Mouse (Mus musculus): ENCODE measurements around the gene Slc39a1. TPM values are rescaled to one million over a fixed set of nuclear protein-coding genes. Genes with fewer than 3 reads are reported as not detected.
"Not testable (repeated sequence)": the region's sequence is repeated elsewhere in the genome, so short reads cannot be mapped to it uniquely, and the experiment has no call there.

Slc39a1 gene
- polyA plus RNA-seq, 1 experiment from 2014 or later = 108 TPM

DNA sequence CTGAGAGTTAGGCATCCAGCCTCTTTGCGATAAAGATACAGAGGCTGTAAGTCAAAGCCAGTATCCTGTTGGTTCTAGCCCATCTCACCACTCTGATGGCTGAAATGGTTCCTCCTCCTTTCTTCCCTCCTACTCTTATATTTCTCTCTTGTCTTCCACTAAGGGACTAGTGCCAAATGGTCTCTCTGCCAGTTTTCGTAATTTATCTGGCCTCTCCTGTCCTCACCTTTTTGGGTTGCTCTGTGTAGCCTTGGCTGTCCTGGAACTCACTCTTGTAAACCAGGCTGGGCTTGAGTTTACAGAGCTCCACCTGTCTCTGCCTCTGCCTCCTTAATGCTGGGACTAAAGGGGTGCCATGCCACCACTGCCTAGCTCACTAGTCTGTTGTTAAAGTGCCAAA lies 4.7 kb downstream of the Slc39a1 start:
- H3K27me3 ChIP-seq (ENCODE audit: insufficient read depth, low read length); H3K4me3 ChIP-seq (ENCODE audit: low read length); H3K4me2 ChIP-seq (replicated peaks; ENCODE audit: low read depth, low read length); H3K9me3 ChIP-seq (ENCODE audit: low read length); ATAC-seq (ENCODE audit: low FRiP score, low TSS enrichment); H3K9ac ChIP-seq (replicated peaks; ENCODE audit: low read length); H3K27ac ChIP-seq (ENCODE audit: low read length): not testable (repeated sequence)
- Histone ChIP-seq H3K36me3 (ENCODE audit: insufficient read depth, low read length) (peaks cover 25% of the 10 kb centered on the region), H3K4me1 (ENCODE audit: insufficient read depth, low read length) (peaks cover 30% of the 10 kb centered on the region)
- 92% methylated on average over 2 of the region's 2 CpGs for WGBS

DNA sequence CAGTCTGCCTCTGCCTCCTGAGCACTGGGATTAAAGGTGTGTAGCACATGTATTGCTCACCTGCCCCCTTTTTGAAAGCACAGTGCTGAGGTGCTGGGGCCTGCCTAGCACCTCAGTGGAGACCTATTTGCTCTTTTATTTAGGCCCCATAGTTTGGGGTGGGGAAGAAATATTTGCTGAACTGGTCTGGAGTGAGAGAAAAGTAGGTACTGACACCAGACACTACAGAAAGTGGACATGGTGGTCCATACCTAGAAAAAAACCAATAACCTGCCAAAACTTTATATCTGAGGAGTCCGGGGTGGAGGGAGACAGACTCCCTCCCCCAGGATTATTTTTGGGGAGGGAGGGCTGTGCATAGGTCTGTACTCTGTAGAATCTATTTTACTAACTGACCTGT lies 5.2 kb downstream of the Slc39a1 start:
- not testable (repeated sequence) for H3K27me3 ChIP-seq (ENCODE audit: insufficient read depth, low read length); H3K9ac ChIP-seq (replicated peaks; ENCODE audit: low read length); H3K4me3 ChIP-seq (ENCODE audit: low read length); H3K4me2 ChIP-seq (replicated peaks; ENCODE audit: low read depth, low read length); H3K27ac ChIP-seq (ENCODE audit: low read length); H3K9me3 ChIP-seq (ENCODE audit: low read length)
- 84% methylated on average over 1 of the region's 1 CpGs for WGBS
- peaks cover 29% of the 10 kb centered on the region for H3K4me1 ChIP-seq (ENCODE audit: insufficient read depth, low read length)
- peak; percentile 1; the same call in 1 of the 2 replicates for ATAC-seq (ENCODE audit: low FRiP score, low TSS enrichment)
- peaks cover 25% of the 10 kb centered on the region for H3K36me3 ChIP-seq (ENCODE audit: insufficient read depth, low read length)

- peak within 1 kb of the TSS; percentile 90 for H3K27ac ChIP-seq (ENCODE audit: low read length)
- peaks cover 30% of the 10 kb centered on the region for H3K36me3 ChIP-seq (ENCODE audit: insufficient read depth, low read length)
- ATAC-seq (ENCODE audit: low FRiP score, low TSS enrichment) = peak; percentile 99
- peak within 1 kb of the TSS; percentile 95 for H3K9ac ChIP-seq (replicated peaks; ENCODE audit: low read length)
- peak within 1 kb of the TSS; percentile 87 for H3K4me3 ChIP-seq (ENCODE audit: low read length)
- peaks cover 24% of the 10 kb centered on the region for H3K4me1 ChIP-seq (ENCODE audit: insufficient read depth, low read length)
- peak within 1 kb of the TSS; percentile 84 for H3K4me2 ChIP-seq (replicated peaks; ENCODE audit: low read depth, low read length)
- WGBS = 1% methylated on average over 40 of the region's 40 CpGs
- no peaks in the 10 kb centered on the region for H3K9me3 ChIP-seq (ENCODE audit: low read length)
- no peaks in the 10 kb centered on the region for H3K27me3 ChIP-seq (ENCODE audit: insufficient read depth, low read length)
These were observed 5.9 kb downstream of the Slc39a1 start, which contains the start of gene Crtc2 for GRCm38 (mm10) chr3:90253653-90254418. Crtc2 (plus strand) TSS chr3:90254163.

- peak overlapping the region; percentile 90 for H3K27ac ChIP-seq (ENCODE audit: low read length)
- peaks cover 17% of the 10 kb centered on the region for H3K4me1 ChIP-seq (ENCODE audit: insufficient read depth, low read length)
- H3K36me3 ChIP-seq (ENCODE audit: insufficient read depth, low read length) = peaks cover 34% of the 10 kb centered on the region
- H3K4me3 ChIP-seq (ENCODE audit: low read length) = peak overlapping the region; percentile 87
- no peaks in the 10 kb centered on the region for H3K9me3 ChIP-seq (ENCODE audit: low read length)
- H3K4me2 ChIP-seq (replicated peaks; ENCODE audit: low read depth, low read length) = peak overlapping the region; percentile 84
- WGBS = under 1% methylated on average over 41 of the region's 41 CpGs
- H3K27me3 ChIP-seq (ENCODE audit: insufficient read depth, low read length) = no peaks in the 10 kb centered on the region
- ATAC-seq (ENCODE audit: low FRiP score, low TSS enrichment) = peak; percentile 80
- peak overlapping the region; percentile 95 for H3K9ac ChIP-seq (replicated peaks; ENCODE audit: low read length)
These were observed 6.6 kb downstream of the Slc39a1 start for GRCm38 (mm10) chr3:90254419-90255193.

DNA sequence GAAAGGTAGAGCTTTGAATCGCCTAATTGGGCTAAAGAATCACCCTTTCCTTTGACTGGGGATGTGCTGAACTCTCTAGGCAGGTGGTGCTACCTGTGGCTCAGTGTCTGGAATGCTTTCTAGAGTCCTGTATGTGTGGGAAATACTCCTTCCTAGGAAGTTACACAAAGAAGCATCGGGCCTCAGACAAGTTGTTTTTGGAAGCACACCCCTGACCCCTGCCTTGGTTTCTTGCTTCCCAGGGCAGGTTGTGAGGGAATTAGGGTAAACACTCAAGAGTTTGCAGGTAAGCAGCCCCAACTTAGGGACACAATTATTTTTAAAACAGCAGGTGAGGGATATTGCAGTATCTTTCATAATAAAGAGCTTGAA lies 7.2 kb downstream of the Slc39a1 start:
- ATAC-seq (ENCODE audit: low FRiP score, low TSS enrichment) = no peak
- Histone ChIP-seq H3K36me3 (ENCODE audit: insufficient read depth, low read length) (peaks cover 39% of the 10 kb centered on the region), H3K9me3 (ENCODE audit: low read length) (no peaks in the 10 kb centered on the region), H3K27me3 (ENCODE audit: insufficient read depth, low read length) (no peaks in the 10 kb centered on the region), H3K27ac (ENCODE audit: low read length) (peak overlapping the region; percentile 90), H3K4me2 (replicated peaks; ENCODE audit: low read depth, low read length) (peak overlapping the region; percentile 84), H3K9ac (replicated peaks; ENCODE audit: low read length) (peak overlapping the region; percentile 95), H3K4me1 (ENCODE audit: insufficient read depth, low read length) (peaks cover 17% of the 10 kb centered on the region), H3K4me3 (ENCODE audit: low read length) (peak overlapping the region; percentile 87)
- WGBS = 8% methylated on average over 2 of the region's 2 CpGs

DNA sequence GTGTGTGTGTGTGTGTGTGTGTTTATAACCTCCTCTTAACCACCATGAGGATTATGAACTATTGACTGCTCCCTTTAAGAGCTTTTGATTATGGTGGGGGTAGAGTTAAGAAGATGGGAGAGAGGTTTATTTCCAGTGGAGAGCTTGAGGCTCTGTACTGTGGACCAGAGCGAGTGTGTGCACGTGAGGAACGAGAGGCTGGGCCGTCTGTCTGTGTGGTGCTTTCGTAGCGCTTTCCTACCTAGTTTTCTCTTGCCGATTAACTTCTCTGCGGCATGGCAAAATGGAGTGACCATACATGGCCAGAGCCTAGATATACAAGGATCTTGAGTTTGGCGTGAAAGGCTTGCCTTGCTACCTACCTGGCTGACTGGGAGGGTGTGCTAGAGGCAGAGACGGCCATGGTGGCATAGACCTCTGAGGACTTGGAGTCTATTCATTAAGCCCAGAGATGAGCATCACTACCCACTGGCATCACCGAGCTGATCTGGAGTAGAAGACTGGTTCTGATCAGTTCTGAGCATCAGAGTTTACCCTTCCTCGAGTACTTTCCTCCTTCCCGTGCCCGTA lies 7.9 kb downstream of the Slc39a1 start:
- H3K36me3 ChIP-seq (ENCODE audit: insufficient read depth, low read length) = peaks cover 38% of the 10 kb centered on the region
- H3K9ac ChIP-seq (replicated peaks; ENCODE audit: low read length) = no peak overlapping the region
- H3K27ac ChIP-seq (ENCODE audit: low read length) = no peak overlapping the region
- peak overlapping the region; percentile 87; the same call in 1 of the 2 replicates for H3K4me3 ChIP-seq (ENCODE audit: low read length)
- 91% methylated on average over 14 of the region's 14 CpGs for WGBS
- no peaks in the 10 kb centered on the region for H3K9me3 ChIP-seq (ENCODE audit: low read length)
- peaks cover 14% of the 10 kb centered on the region for H3K4me1 ChIP-seq (ENCODE audit: insufficient read depth, low read length)
- H3K4me2 ChIP-seq (replicated peaks; ENCODE audit: low read depth, low read length) = no peak overlapping the region
- ATAC-seq (ENCODE audit: low FRiP score, low TSS enrichment) = no peak
- H3K27me3 ChIP-seq (ENCODE audit: insufficient read depth, low read length) = no peaks in the 10 kb centered on the region

- WGBS = 91% methylated on average over 19 of the region's 19 CpGs
- no peak overlapping the region for H3K9ac ChIP-seq (replicated peaks; ENCODE audit: low read length)
- H3K27me3 ChIP-seq (ENCODE audit: insufficient read depth, low read length) = no peaks in the 10 kb centered on the region
- H3K4me1 ChIP-seq (ENCODE audit: insufficient read depth, low read length) = peaks cover 13% of the 10 kb centered on the region
- no peak overlapping the region for H3K4me3 ChIP-seq (ENCODE audit: low read length)
- ATAC-seq (ENCODE audit: low FRiP score, low TSS enrichment) = no peak
- H3K9me3 ChIP-seq (ENCODE audit: low read length) = no peaks in the 10 kb centered on the region
- H3K27ac ChIP-seq (ENCODE audit: low read length) = no peak overlapping the region
- H3K4me2 ChIP-seq (replicated peaks; ENCODE audit: low read depth, low read length) = no peak overlapping the region
- peaks cover 38% of the 10 kb centered on the region for H3K36me3 ChIP-seq (ENCODE audit: insufficient read depth, low read length)
These were observed 9.0 kb downstream of the Slc39a1 start for GRCm38 (mm10) chr3:90256731-90257530.

- WGBS = 94% methylated on average over 4 of the region's 4 CpGs
- no peak for ATAC-seq (ENCODE audit: low FRiP score, low TSS enrichment)
- peaks cover 51% of the 10 kb centered on the region for H3K36me3 ChIP-seq (ENCODE audit: insufficient read depth, low read length)
These were observed 10.5 kb downstream of the Slc39a1 start for GRCm38 (mm10) chr3:90258521-90258920.

DNA sequence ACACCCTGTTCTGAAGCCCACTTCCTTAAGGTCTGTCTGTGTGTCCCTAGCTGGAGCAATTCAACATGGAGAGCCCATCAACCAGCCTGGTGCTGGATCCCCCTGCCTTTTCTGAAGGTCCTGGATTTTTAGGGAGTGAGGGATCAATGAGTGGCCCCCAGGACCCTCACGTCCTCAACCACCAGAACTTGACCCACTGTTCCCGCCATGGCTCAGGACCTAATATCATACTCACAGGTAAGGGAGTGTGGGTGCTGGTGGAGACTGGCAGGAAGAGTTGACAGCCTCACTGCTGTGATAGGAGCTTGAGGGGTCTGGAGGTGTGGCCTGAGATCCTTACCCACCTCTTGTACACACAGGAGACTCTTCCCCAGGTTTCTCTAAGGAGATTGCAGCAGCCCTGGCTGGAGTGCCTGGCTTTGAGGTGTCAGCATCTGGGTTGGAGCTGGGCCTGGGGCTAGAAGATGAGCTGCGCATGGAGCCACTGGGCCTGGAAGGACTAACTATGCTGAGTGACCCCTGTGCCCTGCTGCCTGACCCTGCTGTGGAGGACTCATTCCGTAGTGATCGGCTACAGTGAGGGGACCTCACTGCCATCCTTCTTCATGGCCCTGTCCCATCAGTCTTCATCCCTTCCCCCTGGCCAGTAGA lies 15.3 kb downstream of the Slc39a1 start:
- H3K4me2 ChIP-seq (replicated peaks; ENCODE audit: low read depth, low read length) = no peak overlapping the region
- no peak overlapping the region for H3K27ac ChIP-seq (ENCODE audit: low read length)
- peaks cover 49% of the 10 kb centered on the region for H3K36me3 ChIP-seq (ENCODE audit: insufficient read depth, low read length)
- H3K27me3 ChIP-seq (ENCODE audit: insufficient read depth, low read length) = no peaks in the 10 kb centered on the region
- H3K4me1 ChIP-seq (ENCODE audit: insufficient read depth, low read length) = peaks cover 17% of the 10 kb centered on the region
- H3K4me3 ChIP-seq (ENCODE audit: low read length) = no peak overlapping the region
- no peaks in the 10 kb centered on the region for H3K9me3 ChIP-seq (ENCODE audit: low read length)
- no peak overlapping the region for H3K9ac ChIP-seq (replicated peaks; ENCODE audit: low read length)
- WGBS = 92% methylated on average over 5 of the region's 5 CpGs
- no peak for ATAC-seq (ENCODE audit: low FRiP score, low TSS enrichment)

More at GRCm38 (mm10) chr3:90258521-90258920, 10.5 kb downstream of the Slc39a1 start:
- Histone ChIP-seq H3K9ac (replicated peaks; ENCODE audit: low read length) (no peak overlapping the region), H3K9me3 (ENCODE audit: low read length) (no peaks in the 10 kb centered on the region), H3K4me1 (ENCODE audit: insufficient read depth, low read length) (peaks cover 13% of the 10 kb centered on the region), H3K27ac (ENCODE audit: low read length) (no peak overlapping the region), H3K4me3 (ENCODE audit: low read length) (no peak overlapping the region), H3K27me3 (ENCODE audit: insufficient read depth, low read length) (no peaks in the 10 kb centered on the region), H3K4me2 (replicated peaks; ENCODE audit: low read depth, low read length) (no peak overlapping the region)
